Mouse (Mus musculus) adrenal gland, postnatal 4 days (tissue): Measurements from ENCODE around the gene Hmga1. TPM values are rescaled to one million over a fixed set of nuclear protein-coding genes. Genes with fewer than 3 reads are reported as not detected.

Experiments used
- DNase-seq, 2 experiments: peaks; one replicate each; pipeline ENCODE4 v3.0.0; 2021 to 2022; ENCODE audit warnings: low spot score in 2 of 2, mixed read lengths in 2 of 2
- total RNA-seq, 2 experiments: library from RNA; stranded (reverse); gene quantifications; 2 replicates each; pipeline ENCODE4 v1.2.3; 2021

The Hmga1 gene
- total RNA-seq, 2 experiments from 2014 or later, result 41.6 to 44.9 TPM

DNA sequence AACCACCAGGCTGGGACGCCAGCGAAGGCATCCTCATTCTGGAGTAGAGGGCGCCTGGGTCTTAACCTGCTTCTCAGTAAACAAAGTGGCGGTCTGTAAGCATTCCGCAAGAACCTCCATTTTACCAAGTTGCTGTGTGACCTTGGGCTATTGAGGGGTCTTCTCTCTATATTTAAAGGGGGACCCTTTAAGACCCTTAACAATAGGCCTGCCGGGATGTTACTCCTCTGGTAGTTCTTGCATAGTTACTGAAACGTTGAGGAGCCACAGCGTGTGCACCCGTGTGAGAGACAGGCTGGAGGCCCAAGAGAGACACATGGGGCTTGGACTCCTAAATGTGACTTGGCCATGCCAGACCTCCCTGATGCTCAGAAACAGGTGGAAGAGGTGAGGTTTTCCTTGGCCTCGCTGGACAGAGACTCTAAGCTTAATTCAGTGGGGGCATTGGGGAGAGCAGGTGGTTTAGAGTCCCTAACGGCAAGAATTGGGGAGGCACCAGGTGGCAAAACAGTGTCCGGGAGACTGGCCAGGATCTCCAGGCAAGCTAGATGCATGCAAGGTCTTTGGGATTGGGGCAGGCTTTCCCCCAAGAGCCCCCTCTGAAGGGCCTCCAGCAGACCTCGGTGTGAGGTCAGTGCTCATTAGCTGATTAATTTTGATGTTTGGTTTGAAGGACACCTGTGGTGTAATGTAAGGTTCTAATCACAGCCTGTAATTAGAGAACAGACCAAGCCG, 1.8 kb downstream of the Hmga1 start:
- no peak for DNase-seq

DNA sequence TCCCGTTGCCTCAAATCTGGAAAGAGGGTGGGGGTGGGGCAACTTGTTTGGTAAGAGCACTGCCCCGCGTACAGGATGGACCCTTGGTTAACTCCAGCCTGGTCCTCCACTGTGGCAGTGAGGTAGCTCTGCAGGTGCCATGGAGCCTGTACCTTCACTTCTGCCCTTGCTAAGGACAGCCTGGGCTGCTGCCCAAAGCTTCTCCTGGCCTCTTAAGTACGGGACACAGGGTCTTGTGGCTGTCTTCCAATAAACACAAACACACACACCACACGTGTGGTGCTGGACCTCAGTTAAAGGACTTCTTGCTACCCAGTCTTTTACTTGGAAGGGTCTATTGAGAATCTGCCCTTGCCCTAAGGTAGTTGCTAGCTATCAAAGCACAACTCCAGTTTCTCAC, 2.5 kb downstream of the Hmga1 start:
- DNase-seq, result no peak

DNA sequence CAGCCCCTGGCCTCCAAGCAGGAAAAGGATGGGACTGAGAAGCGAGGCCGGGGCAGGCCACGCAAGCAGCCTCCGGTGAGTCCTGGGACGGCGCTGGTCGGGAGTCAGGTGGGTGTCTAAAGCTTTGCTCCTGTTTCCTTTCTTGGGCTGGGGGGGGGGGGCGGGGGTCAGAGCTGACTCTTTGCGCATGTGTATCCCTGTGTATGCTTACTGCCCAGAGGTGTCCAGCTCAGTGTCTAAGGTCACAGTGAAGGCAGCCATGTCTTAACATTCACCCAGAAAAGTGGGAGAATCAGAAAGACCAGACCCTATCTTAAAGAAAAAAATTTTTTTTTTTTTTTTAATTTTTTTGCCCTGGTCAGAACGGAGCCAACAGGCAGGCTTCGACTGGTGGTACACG, 3.3 kb downstream of the Hmga1 start:
- DNase-seq, result no peak

DNA sequence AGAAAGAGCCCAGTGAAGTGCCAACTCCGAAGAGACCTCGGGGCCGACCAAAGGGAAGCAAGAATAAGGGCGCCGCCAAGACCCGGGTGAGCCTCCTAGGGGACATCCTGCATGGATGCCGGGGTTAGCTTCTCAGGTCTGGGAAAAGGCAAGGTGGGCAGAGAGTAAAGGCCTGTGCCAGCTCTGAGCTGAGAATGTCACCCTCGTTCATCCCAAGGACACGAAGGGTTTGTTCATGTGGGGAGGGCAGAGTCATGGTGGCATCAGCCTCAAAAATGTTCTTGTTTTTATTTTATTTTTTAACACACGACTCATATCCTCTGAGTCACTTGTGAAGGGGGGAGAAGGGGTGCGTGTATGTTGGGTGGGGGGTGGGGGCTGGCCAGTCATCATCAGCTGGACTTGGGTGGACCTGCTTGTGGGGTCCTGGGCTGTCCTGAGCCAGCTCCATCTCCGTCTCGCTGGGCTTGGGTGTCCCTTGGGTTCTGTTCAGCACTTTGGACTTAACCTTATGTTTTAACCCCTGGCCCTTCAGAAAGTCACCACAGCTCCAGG, 4.7 kb downstream of the Hmga1 start:
- DNase-seq, result no peak

DNA sequence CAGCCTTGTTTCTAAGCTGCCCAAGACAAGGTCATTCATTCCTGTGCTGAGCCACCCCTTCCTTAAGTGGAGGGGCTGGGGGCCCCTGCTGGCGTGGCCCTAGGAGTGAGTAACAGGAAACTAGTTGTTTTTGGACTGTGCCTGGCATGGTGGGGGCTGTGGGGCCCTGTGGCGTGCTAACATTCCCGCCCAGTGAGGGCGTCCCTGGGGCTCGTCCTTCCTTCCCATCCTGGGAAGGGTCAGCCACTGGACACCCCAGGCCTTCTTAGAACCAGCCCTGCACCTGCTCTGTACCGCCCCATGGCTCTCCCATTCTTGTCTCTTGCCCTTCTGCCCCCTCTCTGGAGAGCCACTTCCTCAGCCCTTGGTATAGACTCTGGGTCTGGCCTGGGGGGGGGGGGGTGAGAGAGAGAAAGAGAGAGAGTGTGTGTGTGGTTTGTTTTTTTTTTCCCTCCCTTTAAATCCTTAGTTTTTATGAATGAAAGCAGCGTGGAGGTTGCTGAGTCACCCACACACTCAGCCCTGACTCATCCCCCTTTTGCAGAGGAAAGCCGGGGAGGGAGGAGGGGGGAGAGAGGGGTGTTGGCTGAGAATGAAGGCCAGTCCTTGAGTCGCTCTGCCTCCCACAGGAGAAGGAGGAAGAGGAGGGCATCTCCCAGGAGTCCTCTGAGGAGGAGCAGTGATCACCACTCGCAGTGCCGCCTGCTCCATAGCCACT, 5.7 kb downstream of the Hmga1 start:
- DNase-seq, result peak in 1 of 2 experiments; percentile 59

DNA sequence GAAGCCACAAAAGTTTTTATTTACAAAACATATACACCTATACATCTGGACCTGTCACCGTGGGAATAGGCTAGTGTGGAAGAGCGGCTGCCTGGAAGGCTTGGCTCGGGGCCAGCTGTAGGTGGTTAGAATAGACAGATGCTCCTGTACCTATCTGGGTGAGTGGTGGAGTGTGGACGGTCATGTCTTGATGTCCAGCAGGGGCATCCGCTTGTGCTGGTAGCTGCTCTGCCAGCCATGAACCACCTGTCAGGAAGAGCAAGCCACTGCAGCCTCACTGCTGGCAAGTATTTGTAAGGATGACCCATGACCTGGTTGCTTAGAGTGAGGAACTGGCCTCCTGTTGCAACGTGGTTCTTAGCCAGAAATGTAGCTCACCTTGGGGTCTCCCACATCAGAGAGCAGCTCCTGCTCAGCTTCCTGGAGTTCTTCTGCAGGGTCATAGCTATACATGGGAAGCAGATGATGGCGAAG, 7.5 kb downstream of the Hmga1 start:
- DNase-seq, result no peak

DNA sequence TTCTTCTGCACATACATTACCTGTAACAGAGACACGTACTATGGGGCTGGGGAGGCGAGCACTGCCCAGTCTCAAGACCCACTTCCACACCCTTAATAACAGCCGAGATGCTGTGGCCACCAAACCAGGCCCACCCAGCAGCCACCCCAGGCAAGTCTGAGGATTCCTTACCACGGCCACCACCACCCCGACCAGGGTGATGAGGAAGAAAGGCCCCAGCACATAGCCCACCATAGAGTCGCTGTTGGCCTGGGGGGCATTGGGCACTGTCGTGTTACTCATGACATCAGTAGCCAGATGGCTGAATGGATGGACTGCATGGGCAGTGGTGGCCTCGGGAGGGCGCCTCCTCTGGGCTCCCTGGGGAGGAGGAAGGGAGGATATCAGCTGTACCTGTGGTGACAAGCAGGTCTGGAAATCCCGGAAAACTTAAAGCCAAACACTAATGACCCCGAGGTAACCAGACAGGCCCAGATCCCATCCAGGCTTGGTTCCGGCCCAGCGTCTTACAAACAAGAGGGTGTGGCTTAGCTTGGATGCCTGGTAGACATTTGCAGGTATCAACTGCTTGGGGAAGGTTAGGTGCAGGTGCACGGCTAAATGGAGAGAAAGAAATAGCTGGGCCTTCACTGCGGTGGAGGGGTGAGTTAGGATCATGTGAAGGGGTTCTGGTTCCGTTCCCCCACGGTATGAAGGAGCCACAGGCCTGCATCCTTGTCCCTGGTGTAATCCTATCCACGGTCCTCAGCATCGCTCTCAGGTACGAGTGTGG, 8.3 kb downstream of the Hmga1 start:
- DNase-seq, result no peak

DNA sequence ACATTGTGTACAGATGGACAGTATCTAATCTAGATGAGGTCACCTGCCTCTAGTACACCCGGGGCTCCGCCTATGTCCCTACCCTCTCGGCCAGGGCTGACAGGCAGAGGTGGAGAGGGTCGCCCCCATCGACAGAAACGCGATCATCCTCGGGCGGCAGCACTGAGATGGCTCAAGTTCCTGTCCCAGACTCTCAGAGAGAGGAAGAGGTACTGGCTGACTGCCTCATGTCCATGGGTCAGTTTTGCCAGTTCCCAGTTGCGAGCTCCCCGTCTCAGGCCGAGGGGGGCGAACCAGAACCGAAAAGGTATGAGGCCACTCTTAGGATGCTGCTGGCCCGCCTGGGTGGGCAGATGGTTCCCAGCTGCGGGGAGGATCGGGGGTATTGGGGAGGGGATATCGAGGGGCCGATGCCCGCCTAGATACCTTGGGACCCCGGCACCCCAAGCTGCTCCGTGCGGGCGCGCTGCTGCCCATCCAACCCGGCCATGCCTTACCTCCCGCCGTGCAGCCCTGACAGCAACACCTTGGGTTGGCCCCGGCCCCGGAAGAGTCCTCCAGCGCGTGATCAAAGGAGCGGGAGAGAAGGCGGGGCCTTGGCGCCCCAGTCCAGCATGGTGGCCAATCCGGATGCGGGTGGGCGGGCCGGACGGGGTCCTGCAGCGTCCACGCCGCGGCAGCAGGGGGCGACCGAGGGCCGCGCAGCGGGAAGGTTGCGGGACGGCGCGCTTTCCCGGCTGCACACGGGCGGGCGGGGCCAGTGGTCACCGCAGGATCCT, 9.1 kb downstream of the Hmga1 start, which contains the start of gene AI413582:
AI413582 (minus strand) TSS at position 594 of the 779 bp plus-strand sequence.
- peak; percentile 96 to 97 for DNase-seq

DNA sequence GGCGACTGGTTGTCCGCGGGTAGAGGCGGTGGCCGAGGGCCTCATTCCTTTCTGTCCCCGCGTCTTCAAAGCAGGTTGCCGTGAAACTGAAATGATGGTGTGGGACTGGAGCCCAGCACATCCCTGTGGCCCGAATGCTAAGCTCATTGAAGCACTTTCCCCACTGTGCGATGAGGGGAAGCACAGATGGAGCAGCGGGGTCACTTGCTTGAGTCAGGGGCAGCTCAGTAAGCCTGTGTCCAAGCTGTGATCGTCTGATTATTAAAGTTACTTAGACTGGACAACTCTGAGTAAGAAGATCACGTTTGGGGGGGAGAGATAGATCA, 9.6 kb downstream of the Hmga1 start:
- DNase-seq, result no peak

DNA sequence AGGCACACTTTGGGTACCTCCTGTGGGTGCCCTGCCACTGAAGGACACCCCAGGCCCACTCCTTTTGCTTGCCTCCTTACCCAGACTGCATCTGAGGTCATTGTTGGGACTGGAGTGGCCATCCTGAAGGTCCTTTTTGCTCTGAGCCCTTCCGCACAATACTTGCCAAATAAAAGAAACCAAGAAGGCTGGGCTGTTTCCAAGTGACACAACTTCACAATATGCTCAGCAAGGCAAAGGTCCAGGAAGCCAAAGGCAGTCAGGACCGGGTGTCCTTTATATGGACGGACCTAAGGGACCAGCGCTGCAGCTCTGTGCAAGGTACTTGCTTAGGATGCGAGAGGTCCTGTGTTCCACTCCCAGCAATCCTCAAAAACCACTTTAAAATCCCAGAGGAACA, 11.9 kb downstream of the Hmga1 start:
- no peak for DNase-seq

DNA sequence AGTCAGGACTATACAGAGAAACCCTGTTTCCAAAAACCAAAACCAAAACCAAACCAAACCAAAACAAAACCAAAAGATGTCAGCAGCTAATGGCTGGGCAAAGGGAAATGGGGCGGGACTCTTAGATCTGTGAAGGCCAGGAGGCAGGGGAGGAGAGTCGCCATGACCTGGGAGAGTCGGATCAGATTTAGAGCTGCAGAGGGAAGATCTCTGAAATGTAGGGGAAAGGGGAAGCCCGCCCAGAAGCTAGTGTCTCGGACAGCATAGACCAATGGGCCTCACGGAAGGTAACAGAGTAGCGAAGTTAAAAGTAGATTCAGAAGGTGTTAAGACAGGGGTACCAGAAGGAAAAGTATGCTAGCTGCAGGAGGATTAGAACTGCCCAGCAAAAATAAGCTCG, 15.0 kb downstream of the Hmga1 start:
- no peak for DNase-seq

DNA sequence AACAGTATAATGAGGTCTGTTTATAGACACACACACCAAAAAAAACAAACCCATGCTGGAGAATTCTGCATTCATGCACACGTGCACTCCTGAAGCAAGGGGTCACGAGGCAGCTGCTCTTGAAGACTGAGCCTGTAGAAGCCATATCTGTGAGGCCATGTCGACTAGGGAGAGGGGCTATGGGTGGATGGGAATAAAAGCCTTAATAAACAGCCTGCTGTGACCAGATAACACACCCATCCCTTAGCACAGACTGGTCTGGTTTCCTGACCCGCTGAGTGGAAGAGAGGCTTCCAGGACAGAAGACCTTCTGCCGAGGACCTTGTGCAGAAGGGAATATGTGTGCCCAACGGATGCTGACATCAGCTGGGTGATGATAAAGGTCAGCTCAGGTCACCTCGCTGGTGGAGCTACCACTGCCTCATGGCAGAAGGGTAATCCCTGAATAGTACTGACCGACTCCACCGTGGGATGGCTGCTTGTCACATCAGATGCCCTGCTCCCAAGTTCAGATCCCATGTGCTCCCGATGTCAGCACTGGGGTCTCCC, 17.5 kb downstream of the Hmga1 start:
- no peak for DNase-seq

DNA sequence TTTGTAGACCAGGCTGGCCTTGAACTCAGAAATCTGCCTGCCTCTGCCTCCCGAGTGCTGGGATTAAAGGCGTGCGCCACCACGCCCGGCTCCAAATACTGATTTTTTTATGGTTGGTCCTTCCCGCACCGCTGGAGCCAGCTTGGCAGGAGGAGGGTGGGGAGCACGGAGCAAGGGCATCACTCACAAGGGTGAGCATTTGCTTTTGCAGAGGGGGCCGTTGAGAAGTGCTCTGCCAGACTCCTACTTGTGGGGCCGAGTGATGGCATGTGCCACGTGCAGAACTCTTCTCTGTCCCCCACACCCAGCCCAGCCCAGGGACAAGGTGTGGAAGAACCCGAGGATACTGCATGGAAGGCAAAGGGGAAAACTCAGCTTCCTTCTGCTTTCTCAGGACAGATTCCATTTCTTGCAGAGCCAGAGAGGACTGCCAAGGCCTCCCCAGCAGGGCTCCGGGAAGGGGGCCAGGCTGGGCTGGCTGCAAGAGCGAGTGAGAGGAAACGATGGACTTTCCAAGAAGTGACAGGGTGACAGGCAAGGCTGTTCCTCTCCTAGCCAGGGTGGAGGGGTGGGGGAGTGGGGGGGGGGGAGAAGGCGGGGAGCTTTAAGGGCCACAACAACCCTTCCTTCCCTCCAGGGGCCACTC, 18.3 kb downstream of the Hmga1 start:
- peak in 1 of 2 experiments; percentile 21 for DNase-seq

DNA sequence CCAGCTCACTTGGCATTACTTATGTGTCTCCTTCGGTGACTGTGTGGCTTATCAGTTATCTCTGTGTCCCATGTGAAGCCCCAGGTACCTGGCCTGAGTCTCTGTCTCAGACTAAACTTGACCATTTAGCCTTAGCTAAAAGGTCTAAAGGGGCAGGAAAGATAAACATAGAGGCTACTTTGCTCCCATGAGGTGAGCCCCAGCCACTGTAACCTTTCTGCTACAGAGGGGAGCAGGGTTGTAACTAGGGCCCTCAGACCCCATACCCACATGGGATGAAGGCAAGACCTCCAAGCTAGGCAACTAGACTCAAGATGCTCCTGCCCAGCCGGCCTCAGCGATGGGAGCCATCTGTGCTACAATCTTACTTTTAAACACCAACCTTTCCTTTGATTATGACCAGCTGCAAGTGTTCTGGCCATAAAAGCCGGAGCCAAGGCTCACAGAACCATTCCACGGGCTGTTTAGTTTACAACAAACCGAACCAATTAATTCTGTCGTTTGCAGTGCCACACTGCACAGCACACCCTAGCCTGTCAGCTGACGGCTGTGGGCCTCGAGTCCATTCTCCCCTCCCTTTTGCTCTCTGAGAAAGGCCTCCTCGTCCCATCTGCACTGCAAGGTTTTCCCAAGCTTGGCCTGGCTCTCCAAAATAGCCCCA, 18.9 kb downstream of the Hmga1 start:
- no peak for DNase-seq

DNA sequence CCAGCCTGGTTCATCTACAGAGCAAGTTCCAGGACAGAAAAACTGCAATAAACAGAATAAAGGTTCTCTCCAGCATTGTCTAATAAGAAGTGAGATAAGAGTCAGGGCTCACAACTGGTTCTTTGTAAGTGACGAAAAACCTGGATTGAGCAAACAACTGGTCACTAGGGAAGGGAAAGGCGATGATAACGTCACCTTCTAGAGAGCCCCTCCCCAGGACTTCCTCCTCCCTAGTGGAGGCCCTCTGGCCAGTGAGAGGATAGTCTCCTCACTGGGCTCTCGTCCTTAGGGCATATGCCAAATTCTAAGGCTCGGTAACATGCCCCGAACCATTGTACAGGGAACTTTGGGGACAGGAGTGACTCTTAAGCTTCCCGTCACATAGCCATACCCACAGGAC, 19.8 kb downstream of the Hmga1 start:
- DNase-seq, result no peak

DNA sequence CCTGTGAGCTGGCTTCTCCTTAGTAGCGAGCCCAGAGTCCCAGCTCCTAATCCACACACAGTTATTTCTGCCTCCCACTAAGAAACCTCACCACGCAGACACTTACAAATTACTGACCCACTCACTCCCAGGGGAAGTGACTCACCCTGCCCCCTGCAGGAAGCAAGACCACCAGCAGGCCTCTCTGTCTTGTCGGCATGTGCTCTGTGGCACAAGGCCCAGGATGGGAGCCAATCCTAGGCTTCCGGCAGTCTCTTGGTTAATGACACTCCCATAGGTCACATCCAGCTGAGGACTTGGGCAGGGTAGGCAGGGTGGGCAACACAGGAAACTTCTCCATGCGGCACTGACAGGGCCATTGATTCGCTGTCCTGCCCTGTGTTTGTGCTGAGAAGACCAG, 21.2 kb downstream of the Hmga1 start:
- no peak for DNase-seq

DNA sequence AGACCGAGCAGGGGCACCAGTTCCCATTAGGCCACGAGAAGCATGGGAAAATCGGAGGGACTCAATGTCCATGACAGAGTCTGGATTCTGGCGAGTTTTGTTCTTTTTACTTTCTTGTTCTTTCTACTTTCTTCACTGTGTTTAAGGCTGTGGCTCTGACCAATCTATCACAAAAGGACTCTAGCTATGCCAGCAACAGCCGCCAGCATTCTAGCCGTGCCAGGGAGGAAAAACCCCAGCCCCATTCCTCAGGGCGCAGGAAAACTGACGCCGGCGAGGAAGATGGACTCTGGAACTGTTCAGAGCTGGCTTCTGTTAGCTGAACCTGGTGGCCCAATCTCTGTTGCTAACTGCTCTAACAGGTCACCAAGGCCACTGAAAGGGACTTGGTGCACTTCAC, 22.2 kb downstream of the Hmga1 start:
- no peak for DNase-seq

DNA sequence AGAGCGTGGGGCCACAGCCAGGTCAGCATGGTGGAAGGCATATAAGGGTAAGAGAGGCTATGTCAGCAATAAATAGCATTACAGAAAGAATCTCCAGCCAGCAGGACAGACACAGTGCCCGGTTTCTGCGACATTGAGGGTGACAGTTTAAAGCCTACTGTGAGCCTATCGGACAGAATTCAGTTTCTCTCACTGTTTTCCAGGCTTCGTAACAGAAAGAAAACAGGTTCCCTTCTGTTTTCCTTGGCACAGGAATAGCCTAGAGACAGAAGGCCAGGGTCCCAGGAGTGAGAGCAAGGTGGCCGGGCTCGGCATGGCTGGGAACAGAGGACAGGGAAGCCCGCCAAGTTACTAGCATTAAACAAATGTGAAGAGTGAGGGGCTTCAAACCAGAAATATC, 23.5 kb downstream of the Hmga1 start:
- no peak for DNase-seq

DNA sequence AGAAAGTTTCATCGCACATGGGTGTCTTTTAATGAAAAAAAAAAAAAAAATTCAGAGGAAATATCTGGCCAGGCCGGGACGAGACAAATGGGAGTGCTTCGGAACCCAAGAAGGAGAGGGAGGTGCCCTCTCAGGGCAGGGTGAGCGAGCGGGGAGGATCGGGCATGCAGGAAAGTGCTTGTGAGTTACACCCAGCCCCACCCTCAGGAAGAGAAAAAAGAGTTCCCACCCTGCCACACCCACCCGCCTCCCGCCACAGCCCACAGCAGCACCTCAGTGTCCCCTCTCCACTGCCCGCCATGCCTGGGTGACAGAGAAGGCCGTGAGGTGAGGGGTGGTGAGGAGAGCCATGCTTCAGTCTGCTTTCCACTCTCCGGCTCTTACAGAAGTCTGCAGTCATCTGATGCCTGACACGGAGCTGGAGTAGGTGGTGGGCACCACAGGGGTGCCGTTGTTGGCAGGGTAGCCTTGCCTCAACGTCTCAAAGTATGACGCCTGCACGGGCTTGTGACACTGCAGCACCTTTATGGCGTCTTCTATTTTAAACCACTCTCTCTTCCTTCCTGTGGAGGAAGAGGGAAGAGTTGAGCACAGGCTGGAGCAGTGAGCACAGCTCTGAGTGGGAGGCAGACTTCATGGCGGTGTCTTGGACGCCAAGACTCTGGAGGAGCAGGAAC, 24.2 kb downstream of the Hmga1 start:
- DNase-seq, result no peak
